Mouse (Mus musculus) embryonic facial prominence, embryonic 13.5 days (tissue): ENCODE measurements around the gene Il12rb2. TPM values are rescaled to one million over a fixed set of nuclear protein-coding genes. Genes with fewer than 3 reads are reported as not detected.

Source experiments
- ATAC-seq: fragments of 200-750 bp; cut with Nextera tagmentation; 2 replicates; pipeline ENCODE4 v1.8.0; 2017; ENCODE audit warnings: low read depth; ENCODE audit not compliant: insufficient number of reproducible peaks, insufficient read depth, low FRiP score, low TSS enrichment
- H3K27ac ChIP-seq: fragments of 300-500 bp; sonication (generic); 2 replicates; pipeline ENCODE4 v1.5.1; 2015; ENCODE audit warnings: moderate library complexity, mild to moderate bottlenecking, inconsistent platforms
- H3K27me3 ChIP-seq: fragments of 300-500 bp; sonication (generic); 2 replicates; pipeline ENCODE4 v1.6.1; 2015; ENCODE audit warnings: mild to moderate bottlenecking, inconsistent platforms
- H3K36me3 ChIP-seq: fragments of 300-500 bp; sonication (generic); 2 replicates; pipeline ENCODE4 v1.6.1; 2015; ENCODE audit warnings: mild to moderate bottlenecking, inconsistent platforms
- H3K4me1 ChIP-seq: fragments of 300-500 bp; sonication (generic); 2 replicates; pipeline ENCODE4 v1.6.1; 2015; ENCODE audit warnings: inconsistent platforms
- H3K4me2 ChIP-seq: fragments of 300-500 bp; sonication (generic); 2 replicates; pipeline ENCODE4 v1.6.1; 2015; ENCODE audit warnings: moderate library complexity, mild to moderate bottlenecking, inconsistent platforms
- H3K4me3 ChIP-seq: fragments of 300-500 bp; sonication (generic); 2 replicates; pipeline ENCODE4 v1.5.1; 2015; ENCODE audit warnings: mild to moderate bottlenecking, inconsistent platforms
- H3K9ac ChIP-seq: fragments of 300-500 bp; sonication (generic); 2 replicates; pipeline ENCODE4 v1.6.1; 2015; ENCODE audit warnings: mild to moderate bottlenecking, inconsistent platforms
- H3K9me3 ChIP-seq: fragments of 300-500 bp; sonication (generic); 2 replicates; pipeline ENCODE4 v1.6.1; 2016; ENCODE audit warnings: inconsistent platforms
- WGBS: fragments of 180-500 bp; shearing (Covaris S2); methylation state at CpG from one replicate; pipeline ENCODE4 v1.1.7; 2015; ENCODE audit warnings: mixed read lengths; 5-methylcytosine and 5-hydroxymethylcytosine counted together
- polyA plus RNA-seq: library from polyadenylated mRNA; unstranded; fragments of >200 nt; fragmentation: Nextera tagmentation; extraction: Ambion mirVana; gene quantifications from 2 replicates; pipeline ENCODE4 v1.2.1, GENCODE M21; 2015

Gene Il12rb2
- polyA plus RNA-seq, 1 experiment from 2014 or later: 0.10 TPM

GRCm38 (mm10) chr6:67292042-67292623 lies 83.9 kb downstream of the Il12rb2 start:
- Histone ChIP-seq H3K9me3 (no peaks in the 10 kb centered on the region), H3K4me1 (no peaks in the 10 kb centered on the region), H3K4me2 (no peak overlapping the region), H3K4me3 (no peak overlapping the region), H3K27ac (no peak overlapping the region), H3K36me3 (peaks cover 3% of the 10 kb centered on the region; the same call in 1 of the 2 replicates), H3K27me3 (no peaks in the 10 kb centered on the region), H3K9ac (no peak overlapping the region)
- WGBS: 80% methylated on average over 5 of the region's 5 CpGs
- no peak for ATAC-seq

- Histone ChIP-seq H3K9ac (no peak overlapping the region), H3K4me1 (peaks cover 4% of the 10 kb centered on the region; the same call in 1 of the 2 replicates), H3K36me3 (peaks cover 44% of the 10 kb centered on the region), H3K27ac (no peak overlapping the region), H3K4me2 (no peak overlapping the region), H3K27me3 (no peaks in the 10 kb centered on the region), H3K9me3 (no peaks in the 10 kb centered on the region), H3K4me3 (no peak overlapping the region)
- no peak for ATAC-seq
- 88% methylated on average over 1 of the region's 1 CpGs for WGBS
Measured at GRCm38 (mm10) chr6:67282897-67283296, 93.1 kb downstream of the Il12rb2 start.

DNA sequence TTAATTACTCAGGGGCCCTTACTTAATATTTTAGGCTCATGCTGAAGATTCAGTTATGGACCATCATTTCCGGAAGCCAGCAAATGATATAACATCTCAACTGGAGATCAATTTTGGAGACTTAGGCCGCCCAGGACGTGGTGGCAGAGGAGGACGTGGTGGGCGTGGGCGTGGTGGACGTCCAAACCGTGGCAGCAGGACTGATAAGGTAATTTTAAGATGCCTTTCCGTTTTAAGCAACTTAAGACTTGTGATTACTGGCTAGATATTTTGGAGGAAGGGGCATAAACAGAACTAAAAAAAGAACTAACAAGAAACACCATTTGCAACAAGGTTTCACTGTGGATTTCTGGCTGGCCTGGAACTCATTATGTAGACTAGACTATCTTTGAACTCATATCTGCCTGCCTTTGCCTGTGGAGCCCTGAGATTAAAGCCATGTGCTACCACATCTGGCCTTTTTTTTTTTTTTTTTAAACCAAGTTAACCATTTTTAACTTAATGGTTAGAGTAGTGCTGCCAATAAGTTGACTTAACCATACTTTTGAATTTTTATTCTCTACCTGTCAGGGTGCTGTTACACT lies 94.3 kb downstream of the Il12rb2 start:
- WGBS: 51% methylated on average over 9 of the region's 9 CpGs
- Histone ChIP-seq H3K4me3 (no peak overlapping the region), H3K36me3 (peaks cover 53% of the 10 kb centered on the region)

GRCm38 (mm10) chr6:67277944-67278343 lies 98.0 kb downstream of the Il12rb2 start:
- H3K27me3 ChIP-seq: no peaks in the 10 kb centered on the region
- H3K36me3 ChIP-seq: peaks cover 66% of the 10 kb centered on the region
- ATAC-seq: no peak
- H3K9ac ChIP-seq: no peak overlapping the region
- 75% methylated on average over 5 of the region's 5 CpGs for WGBS
- no peak overlapping the region for H3K27ac ChIP-seq
- no peaks in the 10 kb centered on the region for H3K9me3 ChIP-seq
- H3K4me3 ChIP-seq: no peak overlapping the region
- H3K4me2 ChIP-seq: no peak overlapping the region
- peaks cover 4% of the 10 kb centered on the region; the same call in 1 of the 2 replicates for H3K4me1 ChIP-seq

More for the DNA sequence above, 94.3 kb downstream of the Il12rb2 start:
- peaks cover 4% of the 10 kb centered on the region; the same call in 1 of the 2 replicates for H3K4me1 ChIP-seq
- no peaks in the 10 kb centered on the region for H3K9me3 ChIP-seq
- H3K27ac ChIP-seq: no peak overlapping the region
- no peak for ATAC-seq
- H3K9ac ChIP-seq: no peak overlapping the region
- no peaks in the 10 kb centered on the region for H3K27me3 ChIP-seq
- H3K4me2 ChIP-seq: no peak overlapping the region

DNA sequence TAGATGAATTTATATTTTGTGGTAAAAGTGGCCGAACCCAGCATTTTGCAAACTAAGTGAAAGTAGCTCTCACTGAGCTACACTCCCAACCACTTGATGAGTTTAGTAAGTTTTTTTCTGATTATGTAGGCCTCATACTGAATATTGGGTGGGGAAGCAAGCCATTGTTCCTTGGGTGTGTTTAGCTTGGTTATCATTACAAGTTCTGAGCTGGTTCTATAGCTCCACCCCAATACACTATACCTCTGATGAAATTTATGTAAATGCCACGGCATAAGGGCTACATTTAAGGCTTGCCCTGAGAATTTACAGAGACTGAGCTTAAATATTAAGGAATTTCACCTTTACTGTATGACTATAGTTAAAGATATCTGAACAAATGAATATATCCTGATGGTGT lies 106.5 kb downstream of the Il12rb2 start:
- H3K9ac ChIP-seq: no peak overlapping the region
- WGBS: 25% methylated on average over 2 of the region's 2 CpGs
- no peak for ATAC-seq

DNA sequence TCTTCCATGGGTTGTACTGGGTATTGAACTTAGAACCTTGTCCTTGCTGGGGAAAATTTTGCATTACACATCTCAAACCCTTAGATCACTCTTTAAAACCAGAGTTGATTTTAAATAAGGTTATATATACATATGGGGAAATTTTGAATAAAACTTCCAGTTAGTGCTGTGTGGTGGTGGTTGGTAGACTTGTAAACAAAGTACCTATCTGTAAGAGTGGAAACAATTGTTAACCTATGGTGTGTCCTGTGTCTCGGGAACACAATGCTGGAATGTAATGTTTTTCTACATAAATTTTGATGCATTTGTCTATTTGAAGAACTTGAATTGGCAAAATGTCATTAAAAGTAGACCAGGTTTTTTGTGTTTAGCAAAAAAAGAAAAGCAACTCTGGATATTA lies 107.0 kb downstream of the Il12rb2 start:
- Histone ChIP-seq H3K4me3 (peak overlapping the region; percentile 100), H3K27ac (no peak overlapping the region), H3K36me3 (peaks cover 18% of the 10 kb centered on the region), H3K4me2 (peak overlapping the region; percentile 65), H3K27me3 (no peaks in the 10 kb centered on the region), H3K9me3 (no peaks in the 10 kb centered on the region), H3K4me1 (peaks cover 5% of the 10 kb centered on the region; the same call in 1 of the 2 replicates), H3K9ac (no peak overlapping the region)
- ATAC-seq: no peak
- WGBS: 8% methylated on average over 1 of the region's 1 CpGs

More for the DNA sequence above, 106.5 kb downstream of the Il12rb2 start:
- peak overlapping the region; percentile 100 for H3K4me3 ChIP-seq
- peak overlapping the region; percentile 65 for H3K4me2 ChIP-seq
- H3K27ac ChIP-seq: no peak overlapping the region
- peaks cover 5% of the 10 kb centered on the region; the same call in 1 of the 2 replicates for H3K4me1 ChIP-seq
- peaks cover 23% of the 10 kb centered on the region for H3K36me3 ChIP-seq
- H3K27me3 ChIP-seq: no peaks in the 10 kb centered on the region
- H3K9me3 ChIP-seq: no peaks in the 10 kb centered on the region

DNA sequence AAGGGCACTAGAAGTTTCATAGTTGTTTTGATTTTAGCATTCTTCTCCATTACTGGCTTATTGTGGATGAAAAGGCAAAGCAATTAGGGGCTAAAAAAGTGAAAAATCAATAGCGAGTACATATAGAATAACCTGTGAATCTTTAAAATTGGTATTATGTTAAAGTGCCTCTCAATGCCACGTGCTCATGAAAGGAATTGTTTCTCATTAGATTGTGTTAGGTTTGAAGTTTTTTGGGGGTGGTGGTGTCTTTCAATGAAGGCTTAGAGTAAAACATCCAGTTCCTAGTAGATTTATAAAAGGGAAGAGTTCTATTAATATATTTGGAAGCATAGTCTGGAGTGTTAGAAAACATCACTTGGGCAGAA lies 107.8 kb downstream of the Il12rb2 start:
- no peaks in the 10 kb centered on the region for H3K27me3 ChIP-seq
- H3K4me1 ChIP-seq: peaks cover 5% of the 10 kb centered on the region; the same call in 1 of the 2 replicates
- H3K36me3 ChIP-seq: peaks cover 12% of the 10 kb centered on the region
- WGBS: 0% methylated on average over 2 of the region's 2 CpGs
- peak overlapping the region; percentile 100 for H3K9ac ChIP-seq
- H3K9me3 ChIP-seq: no peaks in the 10 kb centered on the region
- no peak overlapping the region for H3K27ac ChIP-seq
- peak overlapping the region; percentile 65 for H3K4me2 ChIP-seq
- H3K4me3 ChIP-seq: peak overlapping the region; percentile 100
- ATAC-seq: no peak

DNA sequence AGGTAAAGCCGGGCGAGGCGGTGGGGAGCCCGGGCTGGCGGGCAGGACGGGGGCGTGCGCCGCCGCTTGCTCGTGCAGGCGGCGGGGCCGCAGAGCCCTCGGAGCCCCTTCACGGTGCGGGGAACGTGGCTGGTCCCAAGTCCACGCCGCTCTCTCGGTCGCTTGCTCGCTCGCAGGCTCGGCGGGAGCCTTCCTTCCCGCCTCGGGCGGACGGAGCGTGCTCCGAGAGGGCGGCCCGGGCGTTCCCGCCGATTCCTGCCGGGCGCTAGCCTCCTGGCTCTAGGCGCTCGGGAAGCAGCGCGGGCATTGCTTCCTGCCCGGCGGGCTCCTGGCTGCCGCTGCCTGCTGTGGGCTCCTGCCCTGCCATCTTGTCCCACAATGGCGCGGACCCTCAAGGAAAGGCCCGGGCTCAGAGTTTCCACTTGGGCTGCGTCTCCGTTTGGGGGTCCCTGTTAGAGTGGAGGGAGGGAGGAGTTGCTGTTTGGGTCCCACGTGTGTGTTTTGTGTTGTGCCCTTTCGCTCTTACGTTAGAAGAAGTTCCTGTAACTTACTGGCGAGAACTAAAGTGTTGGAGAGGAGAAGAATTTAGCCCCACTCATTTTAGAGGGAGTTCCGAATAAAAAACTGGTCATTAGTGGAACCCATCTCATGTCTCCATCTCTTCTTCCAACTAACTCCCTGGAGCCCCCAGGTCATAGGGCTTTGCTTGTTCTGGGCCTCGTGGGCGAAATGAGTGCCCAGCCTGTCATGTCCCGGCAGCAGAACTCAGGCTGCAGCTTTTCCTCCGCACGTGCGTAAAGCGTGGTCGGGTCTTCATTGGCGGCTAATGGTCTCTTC lies 108.4 kb downstream of the Il12rb2 start:
- Histone ChIP-seq H3K4me2 (peak overlapping the region; percentile 65), H3K4me1 (peaks cover 5% of the 10 kb centered on the region; the same call in 1 of the 2 replicates), H3K27ac (peak overlapping the region; percentile 91), H3K27me3 (no peaks in the 10 kb centered on the region), H3K4me3 (peak overlapping the region; percentile 100), H3K9ac (peak overlapping the region; percentile 100), H3K36me3 (peaks cover 8% of the 10 kb centered on the region), H3K9me3 (no peaks in the 10 kb centered on the region)
- WGBS: under 1% methylated on average over 61 of the region's 65 CpGs
- ATAC-seq: peak; percentile 11

DNA sequence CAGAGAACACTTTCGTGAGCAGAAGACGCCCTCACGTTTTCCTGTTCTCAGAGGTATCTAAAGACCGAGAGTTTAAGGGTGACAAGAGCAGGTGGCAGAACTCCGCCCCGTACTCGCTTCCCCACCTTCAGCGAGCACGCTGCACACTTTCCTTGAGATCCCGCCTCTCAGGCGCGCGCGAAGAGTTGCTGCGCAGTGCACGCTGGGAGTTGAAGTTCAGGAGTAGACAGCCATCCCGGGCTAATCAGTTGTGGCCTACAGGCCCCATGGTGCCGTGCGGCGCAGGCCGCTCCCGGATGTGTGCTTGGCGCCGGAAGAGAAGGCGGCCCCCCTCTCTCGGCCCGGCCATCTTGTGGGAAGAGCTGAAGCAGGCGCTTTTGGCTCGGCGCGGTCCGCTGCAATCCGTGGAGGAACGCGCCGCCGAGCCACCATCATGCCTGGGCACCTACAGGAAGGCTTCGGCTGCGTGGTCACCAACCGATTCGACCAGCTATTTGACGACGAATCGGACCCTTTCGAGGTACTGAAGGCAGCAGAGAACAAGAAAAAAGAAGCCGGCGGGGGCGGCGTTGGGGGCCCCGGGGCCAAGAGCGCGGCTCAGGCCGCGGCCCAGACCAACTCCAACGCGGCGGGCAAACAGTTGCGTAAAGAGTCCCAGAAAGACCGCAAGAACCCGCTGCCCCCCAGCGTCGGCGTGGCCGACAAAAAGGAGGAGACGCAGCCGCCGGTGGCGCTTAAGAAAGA lies 109.2 kb downstream of the Il12rb2 start:
- H3K9ac ChIP-seq: peak overlapping the region; percentile 100
- H3K9me3 ChIP-seq: no peaks in the 10 kb centered on the region
- no peaks in the 10 kb centered on the region for H3K27me3 ChIP-seq
- WGBS: under 1% methylated on average over 67 of the region's 68 CpGs
- peak overlapping the region; percentile 91 for H3K27ac ChIP-seq
- peak; percentile 100 for ATAC-seq
- H3K4me1 ChIP-seq: peaks cover 5% of the 10 kb centered on the region; the same call in 1 of the 2 replicates
- peak overlapping the region; percentile 75 for H3K4me2 ChIP-seq
- H3K4me3 ChIP-seq: peak overlapping the region; percentile 100
- peaks cover 5% of the 10 kb centered on the region for H3K36me3 ChIP-seq

- peak; percentile 74 for ATAC-seq
- under 1% methylated on average over 23 of the region's 23 CpGs for WGBS
Measured at GRCm38 (mm10) chr6:67266159-67266657, 109.8 kb downstream of the Il12rb2 start.

DNA sequence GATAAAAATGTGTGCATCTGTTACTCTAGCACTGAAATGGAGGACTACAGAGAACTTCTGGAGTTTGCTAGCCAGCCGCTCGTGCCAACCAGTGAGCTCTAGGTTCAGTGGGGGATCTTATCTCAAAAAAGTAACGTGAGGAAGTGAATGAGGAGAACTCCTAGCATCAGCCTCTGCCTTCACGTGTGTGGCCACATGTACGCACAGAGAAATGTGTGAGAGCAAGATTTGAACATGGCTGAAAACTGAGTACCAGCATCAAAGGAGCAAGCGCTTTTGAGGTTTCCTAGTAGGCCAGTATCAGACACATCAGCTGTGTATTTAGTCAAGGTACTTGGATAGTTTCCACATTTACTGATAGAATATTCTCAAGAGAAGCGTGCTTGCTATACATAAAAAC lies 111.1 kb downstream of the Il12rb2 start:
- no peak for ATAC-seq
- no peak overlapping the region for H3K4me2 ChIP-seq
- no peak overlapping the region for H3K4me3 ChIP-seq
- no peak overlapping the region for H3K27ac ChIP-seq
- H3K9me3 ChIP-seq: no peaks in the 10 kb centered on the region
- peaks cover 4% of the 10 kb centered on the region; the same call in 1 of the 2 replicates for H3K4me1 ChIP-seq
- no peak overlapping the region for H3K9ac ChIP-seq
- H3K27me3 ChIP-seq: no peaks in the 10 kb centered on the region
- no peaks in the 10 kb centered on the region for H3K36me3 ChIP-seq
- 85% methylated on average over 7 of the region's 7 CpGs for WGBS

More at GRCm38 (mm10) chr6:67266159-67266657, 109.8 kb downstream of the Il12rb2 start:
- H3K27ac ChIP-seq: peak overlapping the region; percentile 72
- H3K9me3 ChIP-seq: no peaks in the 10 kb centered on the region
- peaks cover 5% of the 10 kb centered on the region; the same call in 1 of the 2 replicates for H3K4me1 ChIP-seq
- peak overlapping the region; percentile 100 for H3K9ac ChIP-seq
- no peaks in the 10 kb centered on the region for H3K36me3 ChIP-seq
- H3K4me2 ChIP-seq: peak overlapping the region; percentile 75
- H3K27me3 ChIP-seq: no peaks in the 10 kb centered on the region
- H3K4me3 ChIP-seq: peak overlapping the region; percentile 100
